Mouse (Mus musculus) left cerebral cortex, postnatal 25 days (tissue): ENCODE results near the gene Foxf1. TPM values are rescaled to one million over a fixed set of nuclear protein-coding genes. Genes with fewer than 3 reads are reported as not detected.

Source experiments
- DNase-seq, 2 experiments: peaks; one replicate each; pipeline ENCODE4 v3.0.0; 2022; ENCODE audit warnings: low spot score in 2 of 2, mixed read lengths in 1 of 2
- intact Hi-C: fragments of 180-260 bp; cut with DNase I; formaldehyde crosslinking; loops from one replicate; pipeline ENCODE4 v1.15.1; 2025
- total RNA-seq, 2 experiments: library from RNA; stranded (reverse); gene quantifications; 2 replicates each; pipeline ENCODE4 v1.2.3; 2021

The Foxf1 gene
- total RNA-seq, 2 experiments from 2014 or later, result 0.87 to 1.1 TPM

- intact Hi-C loops, result no loop called here
- DNase-seq, result no peak
Observed at GRCm38 (mm10) chr8:121080361-121081090, 3.7 kb upstream of the Foxf1 start.

DNA sequence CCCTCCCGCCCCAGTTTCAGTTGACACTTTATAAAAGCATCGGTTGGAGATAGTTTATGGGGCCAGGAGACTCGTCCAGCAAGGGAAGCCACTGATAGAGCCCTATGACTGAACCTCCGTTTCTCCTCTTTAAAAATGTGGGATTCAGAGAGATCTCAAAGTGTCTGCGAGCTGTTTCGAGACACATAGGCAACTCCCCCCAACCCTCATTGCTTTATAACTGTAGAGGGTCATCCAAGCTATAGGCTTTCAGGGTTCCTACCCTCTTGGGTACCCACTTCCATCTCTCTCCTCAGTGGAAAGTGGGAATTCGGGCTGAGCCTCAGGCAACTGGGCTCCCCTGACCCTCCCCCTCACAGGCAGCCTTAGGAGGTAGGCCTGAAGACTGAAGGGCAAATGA is 2.8 kb upstream of the Foxf1 start:
- intact Hi-C loops, result no loop called here
- DNase-seq, result no peak

DNA sequence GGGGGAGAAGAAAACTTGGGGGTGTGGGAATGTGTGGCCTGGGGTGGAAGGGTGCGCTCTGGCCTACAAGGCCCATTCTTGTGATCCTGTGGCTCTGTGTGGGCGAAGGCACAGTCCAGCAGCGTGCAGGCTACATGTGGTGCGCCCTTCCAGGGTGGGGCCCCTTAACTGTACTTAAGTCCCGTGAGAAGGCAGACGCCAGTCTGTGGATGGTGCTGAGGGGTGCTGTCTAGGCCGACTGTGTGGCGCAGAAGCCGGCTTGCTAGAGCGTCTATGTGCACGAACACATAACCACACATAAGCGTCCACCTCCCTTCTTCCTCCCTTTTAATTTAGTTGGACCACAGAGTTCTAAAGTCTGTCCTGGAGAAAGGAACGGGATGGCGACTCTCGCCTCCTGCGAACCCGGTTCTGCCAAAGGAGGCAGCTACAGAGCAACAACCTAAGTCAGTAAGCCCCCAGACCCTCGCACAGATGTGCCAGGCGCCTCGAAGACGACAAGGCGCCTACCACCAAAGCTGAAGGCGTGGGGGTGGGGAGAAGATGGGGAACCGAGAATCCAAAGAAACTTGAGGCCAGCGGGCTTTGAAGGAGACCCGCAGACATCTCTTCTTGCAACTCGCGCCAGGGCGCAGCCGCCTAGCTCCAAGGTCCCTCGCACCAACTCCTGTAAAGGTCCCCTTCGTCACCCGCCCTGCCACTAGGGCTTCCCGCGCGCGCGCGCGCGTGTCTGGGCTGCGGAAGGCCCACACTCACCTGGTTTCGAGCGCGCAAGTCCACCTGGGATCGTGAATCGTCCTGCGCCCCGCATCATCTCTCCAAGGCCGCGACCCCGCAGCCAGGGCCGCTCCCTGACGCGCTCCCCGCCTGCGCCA is 1.7 kb upstream of the Foxf1 start:
- intact Hi-C loops, result no loop called here
- no peak for DNase-seq

DNA sequence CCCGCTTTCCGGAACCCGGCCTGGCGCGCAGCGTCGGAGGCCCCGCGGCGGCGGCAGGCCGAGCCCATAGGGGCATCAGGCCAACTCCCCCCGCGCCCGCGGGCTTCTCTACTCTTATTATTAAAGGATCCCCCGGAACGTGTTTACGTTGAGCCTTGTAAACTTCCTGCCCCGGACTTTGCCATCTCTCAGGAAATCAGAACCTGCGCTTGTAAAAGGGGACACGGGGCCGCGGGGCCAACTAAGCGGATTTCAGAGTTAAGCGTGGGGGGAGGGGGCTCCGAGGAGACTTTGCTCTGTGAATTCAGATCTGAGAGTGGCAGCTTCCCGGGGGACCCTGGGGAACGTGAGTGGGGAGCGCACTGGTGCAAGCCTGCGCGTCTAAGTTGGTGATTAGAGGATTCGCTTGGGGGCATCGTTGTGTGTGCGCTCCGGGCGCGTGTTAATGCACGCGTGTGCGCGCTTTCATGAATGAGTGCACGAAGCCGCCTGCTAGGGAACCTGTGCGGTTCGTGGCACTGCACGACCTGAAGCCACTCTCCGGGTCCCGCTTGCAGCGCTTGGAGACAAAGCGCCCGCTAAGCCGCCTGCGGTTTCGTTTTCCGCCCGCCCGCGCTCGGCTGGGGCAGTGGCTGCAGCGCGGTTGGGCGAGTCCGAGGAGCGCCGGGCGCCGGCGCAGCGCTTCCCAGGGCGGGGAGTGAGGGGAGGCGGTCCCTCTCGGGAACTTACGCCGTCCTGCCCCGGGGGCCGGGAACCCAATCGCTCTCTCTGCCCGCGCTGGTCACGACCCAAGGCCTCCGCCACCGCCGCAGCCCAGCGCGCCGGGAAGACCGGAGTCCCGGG is 872 bp upstream of the Foxf1 start:
- intact Hi-C loops, result no loop called here
- no peak for DNase-seq

GRCm38 (mm10) chr8:121083936-121084209 is 313 bp upstream of the Foxf1 start:
- no peak for DNase-seq
- intact Hi-C loops, result no loop called here

- no peak for DNase-seq
- intact Hi-C loops, result loop anchor here (5.0 kb wide), 1 partner anchor 113 kb away; no protein-coding TSS in a partner anchor
Observed at GRCm38 (mm10) chr8:121085011-121085410, 825 bp downstream of the Foxf1 start.

- intact Hi-C loops, result loop anchor here (5.0 kb wide), 1 partner anchor 113 kb away; no protein-coding TSS in a partner anchor
- no peak for DNase-seq
Observed at GRCm38 (mm10) chr8:121085561-121085960, 1.4 kb downstream of the Foxf1 start.

- intact Hi-C loops, result loop anchor here (2.0 to 5.0 kb wide), 2 partner anchors 29 to 114 kb away; no protein-coding TSS in a partner anchor
- no peak for DNase-seq
Observed at GRCm38 (mm10) chr8:121086004-121086900, 2.1 kb downstream of the Foxf1 start.

DNA sequence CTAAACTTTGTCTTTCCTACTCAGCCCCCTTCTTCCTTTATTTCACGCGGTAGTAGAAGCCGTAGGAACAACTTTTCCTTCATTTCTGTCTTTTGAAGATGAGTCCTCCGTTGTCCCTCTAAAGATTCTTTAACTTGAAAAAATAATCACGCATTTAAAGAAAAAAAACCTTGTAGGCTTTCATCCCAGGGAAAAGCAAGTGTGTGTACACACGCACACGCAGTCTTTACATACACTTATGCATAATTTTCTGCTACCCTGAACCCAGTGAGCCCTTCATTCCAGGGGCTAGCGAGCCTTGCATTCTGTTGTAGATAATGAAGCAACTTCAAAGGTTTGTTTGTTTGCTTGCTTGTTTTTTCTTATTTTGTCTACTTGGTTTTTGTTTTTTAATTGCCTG is 4.1 kb downstream of the Foxf1 start:
- DNase-seq, result no peak
- intact Hi-C loops, result loop anchor here (5.0 kb wide), 1 partner anchor 116 kb away; no protein-coding TSS in a partner anchor

GRCm38 (mm10) chr8:121088871-121089630 is 4.9 kb downstream of the Foxf1 start:
- DNase-seq, result no peak
- intact Hi-C loops, result loop anchor here (5.0 kb wide), 1 partner anchor 117 kb away; no protein-coding TSS in a partner anchor

GRCm38 (mm10) chr8:121089631-121090380 is 5.6 kb downstream of the Foxf1 start:
- intact Hi-C loops, result loop anchor here (5.0 kb wide), 1 partner anchor 118 kb away; no protein-coding TSS in a partner anchor

DNA sequence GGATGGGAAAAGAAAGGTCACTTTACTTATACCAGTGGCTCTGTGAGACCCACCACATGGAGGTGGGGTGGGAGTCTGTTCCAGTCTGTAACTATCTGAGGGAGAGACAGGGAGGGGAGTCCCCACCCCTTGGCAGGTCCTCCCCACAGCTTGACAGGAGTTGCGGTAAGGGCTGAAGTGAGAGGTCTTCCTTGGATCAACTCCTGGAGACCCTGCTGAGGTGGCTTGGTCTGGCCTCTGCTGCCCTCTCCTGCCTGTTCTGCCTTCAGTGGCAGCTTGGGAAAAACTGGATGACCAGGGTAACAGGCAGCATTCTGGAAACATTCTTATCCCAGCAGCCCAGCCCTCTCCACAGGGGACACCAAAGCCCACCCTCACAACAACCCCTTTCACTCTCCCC is 6.5 kb downstream of the Foxf1 start:
- no peak for DNase-seq
- intact Hi-C loops, result no loop called here

More at GRCm38 (mm10) chr8:121089631-121090380, 5.6 kb downstream of the Foxf1 start:
- DNase-seq, result no peak

DNA sequence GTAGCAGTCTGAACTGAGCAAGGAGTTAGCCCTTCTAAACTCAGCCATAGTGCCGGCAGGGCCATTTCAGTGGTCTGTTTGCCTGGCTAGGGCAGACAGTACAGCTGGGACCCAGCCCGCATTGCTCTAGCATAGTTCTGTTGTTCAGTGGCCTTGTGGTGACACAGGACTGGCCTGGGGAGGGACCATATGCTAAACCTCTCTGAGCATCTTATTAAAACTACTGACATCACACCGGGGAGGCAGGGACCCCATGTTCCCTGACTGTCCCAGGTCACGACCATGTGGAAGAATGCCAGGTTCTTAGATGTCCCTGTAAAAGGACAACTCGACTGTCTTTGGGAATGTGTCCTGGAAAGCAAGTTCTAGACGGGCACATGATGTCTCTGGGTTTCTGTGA is 8.0 kb downstream of the Foxf1 start:
- DNase-seq, result no peak
- intact Hi-C loops, result loop anchor here (1.0 to 2.0 kb wide), 2 partner anchors 271 to 413 kb away; no protein-coding TSS in a partner anchor

DNA sequence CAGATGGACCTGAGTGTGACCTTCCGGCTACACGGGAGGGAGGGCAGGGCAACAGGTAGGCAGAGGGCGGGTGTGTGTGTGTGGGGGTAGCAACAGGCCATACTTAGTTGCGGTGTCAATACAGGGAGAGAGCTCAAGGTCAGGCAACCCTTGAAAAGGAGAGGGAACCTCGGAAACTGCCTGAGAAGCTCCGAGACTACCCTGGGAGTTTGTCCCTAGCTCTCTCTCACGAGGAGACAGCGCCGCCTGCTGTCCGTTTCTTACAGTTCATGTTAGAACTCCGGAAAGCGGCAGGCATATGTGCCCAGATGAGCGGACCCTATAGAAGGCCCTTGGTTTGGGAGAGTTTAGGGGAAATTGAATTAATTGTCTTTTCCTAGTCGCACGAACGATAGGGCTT is 8.4 kb downstream of the Foxf1 start:
- intact Hi-C loops, result loop anchor here (1.0 to 2.0 kb wide), 2 partner anchors 271 to 414 kb away; no protein-coding TSS in a partner anchor

DNA sequence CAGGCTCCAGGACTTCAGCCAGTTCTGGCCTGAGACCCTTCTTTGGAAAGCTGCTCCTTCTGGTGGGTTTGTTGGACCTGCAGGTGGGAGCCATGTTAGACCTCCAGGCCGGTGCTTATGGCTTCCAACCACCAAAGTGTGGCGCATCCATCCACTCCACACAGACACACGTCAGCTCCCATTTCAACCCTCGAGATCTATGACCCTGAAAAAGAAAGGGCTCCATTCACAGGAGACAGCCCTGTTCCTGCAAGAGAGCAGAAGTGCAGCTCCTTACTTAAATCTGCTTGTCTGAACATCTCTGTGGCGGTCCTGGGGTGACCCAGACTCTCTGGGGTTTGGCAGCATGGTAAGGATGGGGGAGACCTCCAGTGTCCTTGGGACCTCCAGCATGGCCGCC is 9.3 kb downstream of the Foxf1 start:
- no peak for DNase-seq
- intact Hi-C loops, result loop anchor here (2.0 kb wide), 1 partner anchor 415 kb away; no protein-coding TSS in a partner anchor

More for the DNA sequence above, 8.4 kb downstream of the Foxf1 start:
- peak; percentile 78 to 82 for DNase-seq

DNA sequence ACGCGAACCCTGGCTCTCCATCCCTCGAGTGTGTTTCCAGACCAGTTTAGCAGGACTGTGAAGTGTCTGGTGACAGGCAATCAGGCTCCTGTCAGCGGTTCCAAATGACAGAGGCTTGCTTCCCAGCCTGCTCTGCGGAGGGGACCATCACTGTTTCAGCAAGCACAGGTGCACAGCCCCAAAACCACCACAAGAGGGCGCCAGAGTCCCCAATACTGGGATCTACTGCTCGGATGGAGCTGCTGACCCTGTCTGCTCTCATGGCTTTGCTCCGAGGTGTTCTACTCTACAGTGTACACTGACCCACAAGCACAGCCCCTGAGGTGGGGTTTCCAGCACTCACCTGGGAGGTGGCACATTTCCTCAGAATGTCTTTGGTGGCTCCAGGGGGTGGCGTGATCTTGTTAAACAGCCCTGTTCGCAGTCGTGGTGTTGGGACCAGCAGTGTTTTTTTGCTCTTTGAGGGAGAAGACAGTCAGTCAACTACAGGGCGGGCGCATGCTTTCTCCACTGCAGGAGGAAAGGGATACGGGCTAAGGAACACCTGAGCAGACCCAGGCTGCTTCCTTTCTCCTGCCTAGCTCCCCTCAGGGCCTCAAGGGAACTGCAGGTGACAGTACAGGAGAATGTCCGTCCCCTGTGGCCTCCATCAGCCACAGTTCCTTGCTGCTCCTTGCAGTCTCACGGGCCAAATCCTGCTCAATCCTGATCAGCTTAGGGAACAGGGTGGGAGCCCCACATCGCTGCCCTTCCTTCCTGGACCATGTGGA is 20.0 kb downstream of the Foxf1 start:
- peak; percentile 60 to 67 for DNase-seq
- intact Hi-C loops, result no loop called here
